Mouse (Mus musculus): ENCODE results near the gene Gprin1.

DNA sequence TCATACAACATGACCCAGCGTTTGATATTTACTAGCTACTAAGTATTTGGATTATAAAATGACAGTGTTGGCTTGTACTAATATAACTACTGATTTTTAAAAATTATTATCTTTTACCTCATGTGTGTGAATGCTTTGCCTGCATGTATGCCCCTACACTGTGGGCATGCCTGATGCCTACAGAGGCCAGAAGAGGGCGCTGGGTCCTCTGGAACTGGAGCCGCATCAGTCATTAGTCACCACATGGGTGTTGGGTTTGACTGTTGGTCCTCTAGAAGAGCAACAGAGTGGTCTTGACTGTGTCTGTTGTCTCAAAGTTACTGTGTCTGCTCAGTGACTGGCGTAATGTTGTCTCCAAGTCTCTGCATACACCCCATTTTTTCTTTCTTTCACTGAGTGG lies 35.3 kb downstream of the Gprin1 start:
- no peak for TF ChIP-seq POLR2A (IDR thresholded peaks at IDR 0.05; ENCODE audit: insufficient read length, low read depth)
- no peak for TF ChIP-seq SRF (IDR thresholded peaks at IDR 0.05; ENCODE audit: control insufficient read depth, insufficient read length, low read depth)
- TF ChIP-seq MAX (IDR thresholded peaks at IDR 0.05; ENCODE audit: low read depth), result no peak
- no peak for TF ChIP-seq CEBPB (IDR thresholded peaks at IDR 0.05; ENCODE audit: insufficient read depth, poor library complexity, severe bottlenecking)

All from myocyte (in vitro differentiated cells).